Mouse (Mus musculus) intestine, embryonic 16.5 days (tissue): ENCODE measurements around the gene Sh2b2. TPM values are rescaled to one million over a fixed set of nuclear protein-coding genes. Genes with fewer than 3 reads are reported as not detected.

Experiments
- ATAC-seq: fragments of 200-750 bp; cut with Nextera tagmentation; 2 replicates; pipeline ENCODE4 v1.8.0; 2017; ENCODE audit warnings: moderate TSS enrichment, moderate library complexity
- H3K27ac ChIP-seq: fragments of 300-500 bp; sonication (generic); 2 replicates; pipeline ENCODE4 v1.5.1; 2014; ENCODE audit warnings: mild to moderate bottlenecking, low read length
- H3K27me3 ChIP-seq: fragments of 300-500 bp; sonication (generic); replicated peaks from 2 replicates; pipeline ENCODE4 v1.6.1; 2014; ENCODE audit warnings: low read length, control low read depth, mixed read lengths; ENCODE audit not compliant: control insufficient read depth, insufficient read depth
- H3K36me3 ChIP-seq: fragments of 300-500 bp; sonication (generic); 2 replicates; pipeline ENCODE4 v1.6.1; 2014; ENCODE audit warnings: low read length, control low read depth; ENCODE audit not compliant: control insufficient read depth, insufficient read depth
- H3K4me1 ChIP-seq: fragments of 300-500 bp; sonication (generic); 2 replicates; pipeline ENCODE4 v1.6.1; 2014; ENCODE audit warnings: low read length, control low read depth, mixed read lengths; ENCODE audit not compliant: control insufficient read depth, insufficient read depth
- H3K4me2 ChIP-seq: fragments of 300-500 bp; sonication (generic); 2 replicates; pipeline ENCODE4 v1.6.1; 2014; ENCODE audit warnings: low read depth, low read length, control low read depth
- H3K4me3 ChIP-seq: fragments of 300-500 bp; sonication (generic); 2 replicates; pipeline ENCODE4 v1.5.1; 2014; ENCODE audit warnings: mild to moderate bottlenecking, low read length
- H3K9ac ChIP-seq: fragments of 300-500 bp; sonication (generic); 2 replicates; pipeline ENCODE4 v1.6.1; 2014; ENCODE audit warnings: low read depth, low read length
- H3K9me3 ChIP-seq: fragments of 300-500 bp; sonication (generic); 2 replicates; pipeline ENCODE4 v1.6.1; 2016; ENCODE audit warnings: low read length, control low read depth; ENCODE audit not compliant: control insufficient read depth
- WGBS: fragments of 180-500 bp; shearing (Covaris S2); extraction: QIAGEN DNeasy Blood & Tissue Kit; methylation state at CpG from one replicate; pipeline ENCODE4 v1.1.7; 2014; 5-methylcytosine and 5-hydroxymethylcytosine counted together
- polyA plus RNA-seq: library from polyadenylated mRNA; unstranded; fragments of >200 nt; fragmentation: Nextera tagmentation; extraction: Ambion mirVana; gene quantifications from 2 replicates; pipeline ENCODE4 v1.2.1, GENCODE M21; 2015

The Sh2b2 gene
- polyA plus RNA-seq, 1 experiment from 2014 or later: 2.2 TPM

DNA sequence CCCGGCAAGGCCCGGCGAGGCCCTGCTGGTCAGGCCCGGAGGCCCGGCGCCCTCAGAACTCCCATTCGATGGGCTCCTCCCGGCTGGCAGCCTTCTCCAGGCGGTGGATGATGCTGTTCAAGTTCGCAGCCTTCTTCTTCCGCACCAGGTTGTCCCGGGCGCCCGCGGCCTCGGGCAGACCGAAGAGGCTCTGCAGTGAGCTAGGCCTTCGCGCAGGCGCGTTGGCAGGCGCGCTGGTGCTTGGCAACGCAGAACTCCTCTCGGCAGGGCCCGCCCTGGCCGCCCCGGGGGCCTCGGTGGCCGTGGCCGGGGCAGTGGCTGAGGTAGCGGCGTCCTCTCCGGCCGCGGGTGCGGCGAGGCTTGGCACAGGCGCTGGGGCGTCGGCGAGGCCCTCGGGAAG lies 28.4 kb upstream of the Sh2b2 start:
- H3K4me1 ChIP-seq: peaks cover 1% of the 10 kb centered on the region; the same call in 1 of the 2 replicates
- H3K9ac ChIP-seq: no peak overlapping the region
- no peak for ATAC-seq
- no peak overlapping the region for H3K4me3 ChIP-seq
- WGBS: 88% methylated on average over 43 of the region's 43 CpGs
- no peaks in the 10 kb centered on the region for H3K27me3 ChIP-seq
- peaks cover 31% of the 10 kb centered on the region for H3K36me3 ChIP-seq
- no peak overlapping the region for H3K4me2 ChIP-seq
- H3K27ac ChIP-seq: no peak overlapping the region
- no peaks in the 10 kb centered on the region for H3K9me3 ChIP-seq

- 54% methylated on average over 4 of the region's 4 CpGs for WGBS
- H3K4me2 ChIP-seq: no peak overlapping the region
- H3K27ac ChIP-seq: no peak overlapping the region
- no peaks in the 10 kb centered on the region for H3K9me3 ChIP-seq
- no peak overlapping the region for H3K9ac ChIP-seq
- peaks cover 3% of the 10 kb centered on the region; the same call in 1 of the 2 replicates for H3K4me1 ChIP-seq
- 0 out of 2 replicates have a peak, but pooled peaks have one; percentile 21 for ATAC-seq
- no peaks in the 10 kb centered on the region for H3K27me3 ChIP-seq
- peaks cover 6% of the 10 kb centered on the region; the same call in 1 of the 2 replicates for H3K36me3 ChIP-seq
- no peak overlapping the region for H3K4me3 ChIP-seq
Measured at GRCm38 (mm10) chr5:136269937-136270336, 23.6 kb upstream of the Sh2b2 start.

GRCm38 (mm10) chr5:136266077-136266476 lies 19.7 kb upstream of the Sh2b2 start:
- H3K27me3 ChIP-seq: no peaks in the 10 kb centered on the region
- H3K9ac ChIP-seq: no peak overlapping the region
- no peaks in the 10 kb centered on the region for H3K9me3 ChIP-seq
- no peak overlapping the region for H3K4me3 ChIP-seq
- no peaks in the 10 kb centered on the region for H3K36me3 ChIP-seq
- no peak overlapping the region for H3K27ac ChIP-seq
- H3K4me1 ChIP-seq: peaks cover 6% of the 10 kb centered on the region
- H3K4me2 ChIP-seq: no peak overlapping the region
- WGBS: 73% methylated on average over 7 of the region's 7 CpGs
- ATAC-seq: no peak

- Histone ChIP-seq H3K4me3 (no peak overlapping the region), H3K9ac (no peak overlapping the region), H3K27me3 (no peaks in the 10 kb centered on the region), H3K4me1 (peaks cover 5% of the 10 kb centered on the region), H3K27ac (no peak overlapping the region), H3K4me2 (no peak overlapping the region), H3K9me3 (no peaks in the 10 kb centered on the region), H3K36me3 (no peaks in the 10 kb centered on the region)
- 82% methylated on average over 4 of the region's 4 CpGs for WGBS
- ATAC-seq: no peak
Measured at GRCm38 (mm10) chr5:136263342-136263741, 17.0 kb upstream of the Sh2b2 start.

GRCm38 (mm10) chr5:136258919-136259318 lies 12.6 kb upstream of the Sh2b2 start:
- Histone ChIP-seq H3K4me2 (no peak overlapping the region), H3K27me3 (no peaks in the 10 kb centered on the region), H3K4me3 (no peak overlapping the region), H3K9me3 (no peaks in the 10 kb centered on the region), H3K9ac (no peak overlapping the region), H3K27ac (no peak overlapping the region), H3K36me3 (no peaks in the 10 kb centered on the region), H3K4me1 (peaks cover 5% of the 10 kb centered on the region; the same call in 1 of the 2 replicates)
- 30% methylated on average over 6 of the region's 6 CpGs for WGBS
- ATAC-seq: no peak

GRCm38 (mm10) chr5:136252899-136253298 lies 6.5 kb upstream of the Sh2b2 start:
- Histone ChIP-seq H3K9me3 (no peaks in the 10 kb centered on the region), H3K4me1 (no peaks in the 10 kb centered on the region), H3K9ac (no peak overlapping the region), H3K36me3 (no peaks in the 10 kb centered on the region), H3K4me2 (no peak overlapping the region), H3K4me3 (no peak overlapping the region), H3K27ac (no peak overlapping the region), H3K27me3 (no peaks in the 10 kb centered on the region)
- peak; percentile 76 for ATAC-seq
- WGBS: 16% methylated on average over 17 of the region's 17 CpGs

DNA sequence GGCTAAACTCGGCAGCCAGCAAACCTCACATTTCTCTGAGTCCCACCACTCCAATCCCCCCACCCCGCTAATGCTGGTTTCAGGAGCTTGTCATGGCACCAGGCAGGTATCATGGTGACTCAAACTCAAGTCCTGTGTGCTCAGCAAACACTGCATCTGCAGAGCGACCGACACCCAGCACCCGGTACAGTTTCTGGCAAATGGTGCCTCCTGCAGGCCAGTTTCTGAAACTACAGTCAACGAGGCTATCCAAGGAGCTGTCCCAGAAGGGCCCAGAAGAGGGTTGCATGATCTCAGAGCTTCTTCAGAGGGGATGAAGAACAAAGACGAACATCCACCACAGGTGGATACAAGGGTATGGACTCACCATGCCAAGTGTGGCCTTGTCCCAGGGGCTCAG lies 4.6 kb upstream of the Sh2b2 start:
- Histone ChIP-seq H3K27me3 (no peaks in the 10 kb centered on the region), H3K36me3 (no peaks in the 10 kb centered on the region), H3K9me3 (no peaks in the 10 kb centered on the region), H3K4me1 (no peaks in the 10 kb centered on the region), H3K4me2 (no peak overlapping the region), H3K9ac (no peak overlapping the region), H3K27ac (no peak overlapping the region), H3K4me3 (no peak overlapping the region)
- no peak for ATAC-seq
- 49% methylated on average over 7 of the region's 7 CpGs for WGBS

DNA sequence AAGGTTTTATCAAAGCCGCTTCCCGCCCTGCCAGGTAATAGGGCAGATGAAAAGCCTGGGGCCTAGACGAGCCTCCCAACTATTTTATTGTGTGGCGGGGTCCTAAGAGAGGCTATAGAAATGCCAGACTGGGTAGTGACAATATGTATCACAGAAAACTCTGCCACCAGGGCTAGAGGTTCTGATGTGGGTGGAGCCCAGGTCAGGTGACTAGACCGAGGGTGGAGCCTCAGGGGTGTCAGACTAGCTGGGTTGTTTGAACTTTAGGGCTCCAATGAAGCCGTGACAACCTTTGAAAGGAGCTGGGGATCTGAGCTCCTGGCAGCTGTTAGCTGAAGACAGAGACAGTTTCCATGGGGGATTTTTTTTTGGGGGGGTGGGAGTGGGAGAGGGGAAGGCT lies 2.1 kb upstream of the Sh2b2 start:
- 64% methylated on average over 6 of the region's 6 CpGs for WGBS
- no peak overlapping the region for H3K4me2 ChIP-seq
- H3K4me1 ChIP-seq: peaks cover 8% of the 10 kb centered on the region
- no peaks in the 10 kb centered on the region for H3K9me3 ChIP-seq
- no peak overlapping the region for H3K27ac ChIP-seq
- H3K27me3 ChIP-seq: no peaks in the 10 kb centered on the region
- no peaks in the 10 kb centered on the region for H3K36me3 ChIP-seq
- no peak overlapping the region for H3K4me3 ChIP-seq
- ATAC-seq: no peak
- no peak overlapping the region for H3K9ac ChIP-seq

GRCm38 (mm10) chr5:136245541-136246451 lies 560 bp downstream of the Sh2b2 start:
- Histone ChIP-seq H3K4me3 (peak overlapping the region; percentile 80), H3K9me3 (no peaks in the 10 kb centered on the region), H3K4me2 (peak overlapping the region; percentile 95), H3K27ac (peak overlapping the region; percentile 29), H3K36me3 (no peaks in the 10 kb centered on the region), H3K4me1 (peaks cover 8% of the 10 kb centered on the region), H3K27me3 (no peaks in the 10 kb centered on the region), H3K9ac (peak overlapping the region; percentile 58)
- no peak; the same call in 1 of the 2 replicates for ATAC-seq
- 23% methylated on average over 15 of the region's 15 CpGs for WGBS
